Mouse (Mus musculus): ENCODE results near the gene Cys1.
A peak's percentile ranks its signal among the peaks of the same experiment; 100 is the strongest.

Gene Cys1

DNA sequence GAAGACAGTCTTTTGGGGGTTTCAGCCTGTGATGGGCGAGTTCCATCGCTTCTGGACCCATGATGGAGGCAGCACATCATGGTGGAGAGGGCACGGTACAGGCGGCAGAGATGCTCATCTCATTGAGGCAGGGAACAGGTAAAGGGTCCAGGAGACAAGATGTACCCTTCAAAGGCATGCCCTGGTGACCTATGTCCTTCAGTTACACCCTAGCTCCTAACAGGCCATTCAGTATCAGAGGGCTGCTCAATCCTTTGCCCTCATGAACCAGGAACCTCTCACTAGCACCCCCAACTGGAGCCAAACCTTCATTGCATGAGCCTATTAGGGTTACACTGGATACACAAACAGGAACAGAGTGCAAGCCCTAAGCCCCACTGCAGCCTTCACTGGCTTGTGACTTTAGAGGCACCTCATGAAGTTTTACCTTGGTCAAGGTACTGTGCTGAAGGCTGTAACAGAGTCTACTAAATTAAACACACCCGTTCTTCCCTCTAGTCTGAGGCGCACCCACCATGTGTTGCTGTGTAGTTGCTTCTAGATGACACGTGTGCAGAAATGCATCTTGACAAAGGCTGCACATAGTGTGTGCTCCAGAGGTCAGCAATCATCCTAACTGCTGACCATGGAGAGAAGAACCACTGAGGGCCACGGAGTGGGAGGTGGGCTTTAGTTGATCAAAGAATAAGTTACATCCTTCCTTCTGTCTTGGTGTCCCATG, 16.0 kb upstream of the Cys1 start:
- no peak for DNase-seq (ENCODE audit: low read depth, low spot score)

DNA sequence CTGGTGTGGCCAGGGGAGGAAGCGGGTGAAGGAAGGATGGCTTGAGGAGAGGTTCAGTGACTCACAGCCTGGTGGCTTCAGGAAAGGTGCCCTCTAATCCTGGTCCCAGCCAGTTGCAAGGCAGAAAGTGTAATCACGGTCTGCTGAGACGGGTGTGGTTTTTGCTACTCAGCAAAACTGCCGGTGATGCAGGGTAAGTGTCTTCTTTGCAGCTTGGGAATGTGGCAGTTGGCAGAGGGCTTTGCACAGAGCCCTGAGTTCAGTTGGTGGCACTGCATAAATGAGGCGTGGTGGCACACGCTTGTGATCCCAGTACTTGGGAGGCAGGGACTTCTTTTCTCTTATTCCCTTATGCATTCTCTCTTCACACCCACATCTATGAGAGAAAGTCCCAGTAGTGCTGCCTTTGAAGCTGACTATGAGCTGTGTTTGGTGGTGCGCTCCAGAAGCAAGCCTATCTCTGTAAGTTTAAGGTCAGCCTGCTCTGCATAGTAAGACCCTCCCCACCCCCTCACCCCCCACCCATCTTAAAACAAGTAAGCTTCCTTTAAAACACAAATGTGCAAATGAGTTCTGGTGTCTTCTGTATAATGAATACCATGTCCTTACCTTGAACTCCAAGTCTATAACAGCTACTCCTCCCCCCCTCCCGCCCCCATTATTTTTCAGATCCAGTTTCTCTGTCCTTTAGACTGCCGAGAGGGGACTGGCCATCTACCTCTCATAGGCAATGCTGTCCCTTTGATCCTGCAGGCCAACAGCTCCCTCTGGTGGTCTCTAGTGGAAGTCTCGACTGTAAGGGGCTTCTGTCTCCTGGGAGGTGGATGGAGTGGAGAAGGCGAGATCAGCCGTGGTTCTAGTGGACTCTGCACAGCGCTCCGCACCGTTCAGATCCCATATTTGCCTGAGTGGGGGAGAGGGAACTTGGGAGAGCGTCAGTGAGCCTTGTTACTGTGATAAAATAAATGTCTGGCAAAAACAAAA, 15.2 kb upstream of the Cys1 start:
- DNase-seq (ENCODE audit: low read depth, low spot score), result no peak

DNA sequence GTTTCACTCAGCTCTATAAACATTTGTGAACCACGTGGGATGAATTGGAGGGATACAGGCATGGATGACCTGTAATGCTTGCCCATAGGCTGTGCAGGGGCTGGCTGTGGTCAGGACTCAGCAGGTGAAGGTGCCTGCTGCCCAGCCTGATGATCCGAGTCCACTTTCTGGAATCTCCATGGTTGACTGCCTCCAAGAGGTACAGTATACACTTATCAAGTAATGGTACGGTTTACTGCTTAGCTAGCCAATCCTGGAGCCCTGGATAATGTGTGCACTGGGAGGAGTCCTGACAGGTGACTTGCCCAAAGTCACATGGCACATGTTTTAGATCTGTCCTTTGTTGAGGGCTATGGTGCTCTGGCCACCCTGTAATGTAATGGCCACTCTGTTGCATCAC, 8.7 kb upstream of the Cys1 start:
- DNase-seq (ENCODE audit: low read depth, low spot score), result no peak

DNA sequence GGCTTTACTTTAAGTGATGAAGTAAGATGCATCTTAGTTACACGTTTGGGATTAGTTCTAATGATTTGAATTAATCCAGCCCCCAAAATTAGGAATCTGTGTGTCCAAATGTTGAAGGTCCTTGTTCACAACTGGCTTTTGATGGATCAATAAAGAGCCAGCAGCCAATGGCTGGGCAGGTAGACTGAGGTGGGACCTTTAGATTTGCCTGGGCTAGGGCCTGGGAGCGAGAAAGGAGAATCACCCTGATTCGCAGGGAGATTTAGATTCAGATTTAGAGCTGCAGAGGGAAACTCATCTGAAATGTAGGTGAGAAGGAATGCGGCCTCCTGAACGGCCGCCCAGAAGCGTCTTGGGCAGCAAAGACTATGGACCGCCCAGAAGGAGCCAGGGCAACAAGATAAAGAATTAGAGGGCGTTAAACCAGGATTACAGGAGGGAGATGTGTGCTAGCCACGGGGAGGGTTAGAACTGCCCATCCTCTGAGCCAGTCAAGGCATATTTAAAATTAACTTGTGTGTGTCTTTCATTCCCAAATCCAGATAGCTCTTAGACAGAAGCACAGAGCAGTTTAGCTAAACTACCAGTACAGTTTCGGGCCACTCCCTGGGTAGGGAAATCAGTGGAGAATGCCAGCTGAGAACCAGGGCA, 5.2 kb upstream of the Cys1 start:
- no peak for DNase-seq (ENCODE audit: low read depth, low spot score)

DNA sequence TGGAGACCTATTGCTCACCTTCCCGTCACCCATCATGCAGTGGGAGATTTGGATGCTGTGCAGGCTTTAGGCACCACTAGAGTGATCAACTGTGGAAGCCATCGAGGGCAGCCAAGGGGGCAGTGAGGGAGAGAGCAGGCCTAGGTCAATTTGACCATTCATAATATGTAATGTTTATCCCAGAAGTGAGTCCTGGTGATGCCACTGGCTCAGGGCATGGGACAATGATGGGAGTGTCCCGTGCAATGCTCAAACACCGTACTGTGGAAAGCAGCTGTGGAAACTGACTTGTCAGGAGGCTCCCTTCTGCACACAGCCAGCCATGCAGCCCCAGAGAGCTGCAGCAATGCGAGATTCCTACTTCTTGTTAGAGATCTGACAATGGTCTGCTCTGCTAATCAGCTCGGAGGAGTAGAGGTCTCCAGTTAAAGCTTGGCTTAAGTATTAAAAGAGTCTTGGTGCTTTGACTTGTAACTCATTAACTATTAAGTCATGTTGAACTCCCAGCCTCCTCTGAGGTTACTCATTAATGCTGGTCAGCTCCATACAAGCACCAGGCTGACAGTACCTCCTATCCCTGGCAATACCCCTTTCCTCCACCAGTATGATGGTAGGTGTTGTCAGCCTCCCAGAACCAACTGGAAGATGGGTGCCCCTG, 4.6 kb upstream of the Cys1 start:
- no peak for DNase-seq (ENCODE audit: low read depth, low spot score)

DNA sequence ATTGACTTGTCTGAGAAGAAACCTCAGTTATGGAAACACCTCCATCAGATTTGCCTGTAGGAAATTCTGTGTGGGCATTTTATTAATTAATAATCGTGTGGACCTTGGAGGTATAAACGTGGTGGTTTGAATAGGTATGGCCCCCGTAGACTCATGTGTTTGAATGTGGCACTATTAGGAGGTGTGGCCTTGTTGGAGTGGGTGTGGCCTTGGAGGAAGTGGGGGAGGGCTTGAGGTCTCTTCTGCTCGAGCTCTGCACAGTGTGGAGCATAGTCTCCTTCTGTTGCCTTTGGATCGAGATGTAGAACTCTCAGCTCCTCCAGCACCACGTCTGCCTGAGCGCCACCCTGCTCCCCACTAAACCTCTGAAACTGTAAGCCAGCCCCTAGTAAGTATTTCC, 1.8 kb upstream of the Cys1 start:
- DNase-seq (ENCODE audit: low read depth, low spot score), result no peak

DNA sequence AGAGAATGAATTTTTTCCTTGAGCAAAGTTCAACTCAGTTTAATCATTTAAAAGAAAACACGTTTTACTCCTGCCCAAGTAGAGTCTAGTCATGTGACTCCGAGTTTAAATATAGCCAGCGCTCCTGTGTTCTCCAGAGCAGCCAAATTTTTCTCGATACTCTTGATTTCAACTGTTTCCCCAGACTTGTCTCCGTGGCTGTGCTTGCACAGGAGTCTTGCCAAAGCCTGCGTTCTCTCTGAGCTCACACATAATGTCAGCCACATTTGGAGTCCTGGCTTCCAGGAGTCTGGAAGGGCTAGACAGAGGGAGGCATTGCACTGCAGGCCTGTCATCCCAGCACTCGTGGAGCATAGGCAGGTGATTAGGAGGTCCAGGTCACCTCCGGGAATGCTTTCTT, 950 bp upstream of the Cys1 start:
- DNase-seq (ENCODE audit: low read depth, low spot score), result no peak

DNA sequence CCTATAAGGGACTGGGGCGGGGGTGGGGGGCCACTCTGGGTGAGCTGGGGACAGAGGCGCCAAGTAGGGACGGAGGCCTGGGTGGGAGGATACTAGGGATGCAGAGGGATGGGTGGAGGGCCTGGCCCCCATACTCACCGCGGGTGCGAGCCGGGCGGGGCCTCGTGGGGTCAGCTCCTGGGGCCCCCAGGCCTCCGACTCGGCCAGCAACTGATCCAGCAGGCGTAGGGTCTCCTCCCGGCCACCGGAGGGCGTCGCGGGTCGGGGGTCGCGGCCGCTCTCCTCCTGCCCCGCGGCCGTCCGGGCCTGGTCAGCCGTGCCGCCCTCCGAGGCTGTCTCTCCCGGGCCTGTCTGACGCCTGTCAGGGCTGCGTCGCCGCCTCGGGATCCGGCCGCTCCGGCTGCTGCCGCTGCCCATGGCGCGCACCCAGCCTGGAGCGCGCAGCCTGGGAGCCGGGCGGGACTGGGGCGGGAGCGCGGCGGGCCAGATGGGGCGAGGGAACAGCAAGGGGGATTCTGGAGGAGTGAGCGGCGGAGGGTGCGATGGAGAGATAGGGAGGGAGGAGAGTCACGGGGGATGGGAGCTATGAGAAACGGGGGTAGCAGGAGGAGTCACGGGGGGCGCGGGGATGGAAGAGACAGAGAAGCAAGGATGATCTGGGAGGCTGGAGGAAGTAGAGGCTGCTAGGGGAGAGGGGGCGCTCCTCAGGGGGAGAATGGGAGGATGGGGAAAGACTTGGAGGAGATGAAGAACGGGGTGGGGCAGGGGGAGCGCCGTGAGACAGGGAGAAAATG, 924 bp downstream of the Cys1 start:
- no peak for DNase-seq (ENCODE audit: low read depth, low spot score)

DNA sequence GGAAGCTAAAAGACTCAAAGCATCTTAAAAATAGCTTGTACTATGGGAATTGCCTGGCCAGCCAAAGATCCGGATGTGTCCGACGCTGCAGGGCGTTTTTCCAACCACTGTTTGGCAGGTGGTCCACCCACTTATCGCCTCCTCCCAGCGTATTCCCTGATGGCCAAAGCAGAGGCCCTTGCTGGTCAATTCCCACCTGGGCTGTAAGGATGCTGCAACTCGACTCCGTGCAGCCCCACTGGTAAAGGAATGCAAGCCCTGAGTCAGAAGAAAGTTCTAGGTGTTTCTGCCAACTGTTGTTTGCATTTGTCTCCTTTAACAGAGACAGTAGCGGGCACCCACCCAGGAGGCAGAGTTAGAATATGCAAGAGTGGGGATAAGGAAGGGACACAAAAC, 1.5 kb downstream of the Cys1 start:
- DNase-seq (ENCODE audit: low read depth, low spot score), result no peak

DNA sequence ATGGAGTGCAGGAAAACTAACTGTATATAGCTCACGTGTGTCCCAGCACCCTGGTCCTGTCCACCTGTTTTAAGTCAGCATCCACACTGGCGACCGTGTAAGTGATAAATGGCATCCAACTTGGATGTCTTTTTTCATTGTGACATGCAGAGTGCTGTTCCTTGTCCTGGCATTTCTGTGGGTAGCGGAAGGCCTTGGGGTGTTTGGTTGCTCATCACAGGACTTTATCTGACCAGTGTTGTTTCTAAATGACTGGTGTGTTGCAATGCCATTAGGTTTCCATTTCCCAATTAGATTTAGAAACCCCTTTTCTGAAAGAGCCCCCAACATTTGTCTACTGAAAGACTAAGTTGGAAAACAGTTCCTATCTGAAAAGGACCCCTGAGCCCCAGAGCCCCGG, 19.5 kb downstream of the Cys1 start:
- no peak for DNase-seq (ENCODE audit: low read depth, low spot score)

DNA sequence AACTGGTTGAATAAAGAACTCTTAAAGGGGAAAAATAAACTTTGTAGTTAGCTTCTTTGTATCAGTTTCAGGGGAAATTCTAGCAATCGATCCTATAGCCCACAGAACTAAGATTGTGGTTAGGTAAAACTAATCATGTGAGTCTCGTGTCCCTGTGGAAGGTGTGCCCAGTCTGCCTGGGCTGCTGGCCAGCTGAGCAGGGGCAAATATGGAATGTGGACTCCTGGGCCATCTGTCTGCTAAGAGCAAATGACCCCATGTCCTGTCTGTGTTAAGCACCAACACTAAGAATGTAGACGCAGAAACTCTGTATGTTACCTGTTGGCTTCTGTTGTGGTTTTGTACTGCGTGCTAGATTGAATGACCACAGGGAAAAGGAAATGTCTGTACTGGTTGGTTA, 20.5 kb downstream of the Cys1 start:
- no peak for DNase-seq (ENCODE audit: low read depth, low spot score)

DNA sequence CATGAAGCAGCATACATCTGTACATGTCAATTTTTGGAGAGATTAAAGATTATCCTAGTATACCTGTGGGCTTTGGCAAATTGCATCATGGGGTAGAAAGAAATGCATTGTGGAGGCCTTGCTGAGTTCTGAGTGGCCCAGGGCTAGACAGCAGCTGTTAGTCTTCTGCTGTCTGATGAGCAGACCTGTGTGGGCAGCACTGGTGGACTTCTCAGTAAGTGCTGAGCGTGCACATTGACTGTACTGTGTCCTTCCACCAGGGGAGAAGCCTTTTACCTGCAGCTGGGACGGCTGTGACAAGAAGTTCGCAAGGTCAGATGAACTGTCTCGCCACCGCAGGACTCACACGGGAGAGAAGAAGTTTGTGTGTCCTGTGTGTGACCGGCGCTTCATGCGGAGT, 21.7 kb downstream of the Cys1 start:
- no peak for DNase-seq (ENCODE audit: low read depth, low spot score)

DNA sequence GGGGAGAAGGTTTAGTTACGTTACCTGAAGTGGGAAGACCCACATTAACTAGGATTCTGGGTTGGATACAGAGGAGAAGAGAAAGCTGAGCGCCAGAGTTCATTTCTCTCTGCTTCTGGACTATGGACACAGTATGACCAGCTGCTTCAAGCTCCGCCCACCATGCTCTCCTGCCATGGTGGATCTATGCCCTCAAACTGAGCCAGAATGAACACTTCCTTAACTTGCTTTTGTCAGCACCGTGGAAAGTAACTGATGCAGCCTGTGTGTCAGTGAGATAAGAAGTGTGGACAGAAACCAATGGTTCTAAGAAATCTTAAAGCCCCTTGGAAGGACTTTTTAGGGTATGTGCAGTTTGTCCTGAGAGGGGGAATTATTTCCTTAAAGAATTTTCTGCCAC, 22.6 kb downstream of the Cys1 start:
- DNase-seq (ENCODE audit: low read depth, low spot score), result no peak

DNA sequence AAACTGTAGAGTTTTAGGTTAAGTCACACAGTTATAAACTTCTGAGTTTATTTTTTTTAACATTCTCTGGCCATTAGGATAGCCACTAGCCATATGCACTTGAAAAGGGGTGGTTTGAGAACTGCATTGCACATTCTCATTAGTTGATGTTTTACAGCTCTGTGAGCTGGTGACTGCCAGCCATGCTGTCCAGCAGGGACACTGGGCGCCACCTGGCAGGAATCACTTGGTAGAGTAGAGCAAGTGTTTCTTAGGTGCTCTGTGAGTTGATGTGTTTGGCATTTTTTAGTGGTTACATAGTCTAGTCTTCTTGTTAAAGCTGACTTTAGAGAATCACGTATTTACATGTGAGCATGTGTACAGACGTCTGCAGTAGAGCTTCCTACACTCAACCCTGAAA, 25.2 kb downstream of the Cys1 start:
- no peak for DNase-seq (ENCODE audit: low read depth, low spot score)

DNA sequence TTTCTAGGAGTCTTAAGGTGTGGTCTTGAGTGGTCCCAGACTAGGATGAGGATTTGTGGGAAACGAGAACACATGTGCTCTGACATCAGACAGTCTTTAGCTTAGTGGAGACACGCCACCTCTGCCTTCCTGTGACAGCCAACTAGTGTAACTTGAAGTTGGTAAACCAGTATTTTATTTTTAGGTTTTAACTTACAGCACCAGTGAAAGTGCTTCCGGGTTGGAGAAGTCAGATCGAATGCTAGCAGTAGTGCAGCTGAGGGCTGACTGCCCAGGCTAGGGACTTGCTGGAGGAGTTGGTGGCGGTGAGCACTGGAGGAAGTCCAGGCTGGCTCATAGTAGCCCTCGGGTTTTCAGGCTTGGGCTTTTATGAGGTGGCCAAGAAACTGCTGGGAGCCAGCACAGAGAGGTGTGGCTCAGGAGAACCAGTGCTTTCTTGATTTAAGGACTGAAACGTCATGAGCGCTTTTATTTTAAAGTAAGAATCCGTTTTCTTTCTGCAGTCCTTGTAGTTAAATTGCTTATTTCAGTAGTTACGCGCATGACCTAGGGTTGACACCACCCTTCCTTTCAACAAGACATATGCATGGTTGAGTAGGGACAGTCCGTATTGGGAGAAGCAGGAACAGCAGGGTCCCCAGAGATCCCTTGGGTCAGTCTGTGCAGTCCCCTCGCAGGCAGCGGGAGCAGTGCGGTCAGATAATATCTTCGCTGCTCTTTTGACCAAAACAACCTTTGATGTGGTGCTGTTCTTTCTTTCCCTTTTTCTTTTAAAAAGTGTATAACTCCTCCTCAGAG, 27.3 kb downstream of the Cys1 start:
- no peak for DNase-seq (ENCODE audit: low read depth, low spot score)

DNA sequence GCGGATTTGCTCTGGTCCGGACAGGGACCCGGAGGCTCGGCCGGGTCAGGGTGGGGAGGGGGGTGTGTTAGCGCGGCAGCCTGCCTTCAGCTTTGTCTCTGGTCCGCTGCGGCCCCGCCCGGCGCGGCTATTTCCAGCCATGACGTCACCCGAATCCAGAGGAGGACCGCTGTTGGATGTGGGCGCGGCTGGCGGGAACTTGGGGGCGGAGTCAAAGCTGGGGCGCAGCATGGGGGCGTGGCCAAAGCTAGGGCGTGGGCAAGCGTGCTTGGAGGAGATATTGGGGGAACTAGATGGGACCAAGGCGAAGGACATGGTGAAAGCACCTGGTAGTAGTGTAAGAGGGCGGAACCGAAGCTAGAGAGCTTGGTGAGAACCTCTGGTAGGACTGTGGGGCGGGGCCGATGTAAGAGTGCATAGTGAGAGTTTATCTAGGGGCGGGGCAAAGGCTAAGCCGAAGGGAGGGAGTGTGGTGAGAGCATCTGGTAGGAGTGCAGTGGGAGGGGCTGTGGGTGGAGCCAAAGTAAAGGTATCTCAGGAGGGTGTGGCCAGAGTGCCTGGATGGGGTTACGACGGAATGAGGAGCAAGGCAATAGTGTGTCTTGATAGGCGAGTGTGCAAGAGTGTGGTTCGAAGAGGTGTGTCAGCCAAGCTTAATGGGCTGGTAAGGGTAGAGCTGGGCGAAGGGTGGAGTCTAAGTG, 29.8 kb downstream of the Cys1 start:
- peak; percentile 65 for DNase-seq (ENCODE audit: low read depth, low spot score)

DNA sequence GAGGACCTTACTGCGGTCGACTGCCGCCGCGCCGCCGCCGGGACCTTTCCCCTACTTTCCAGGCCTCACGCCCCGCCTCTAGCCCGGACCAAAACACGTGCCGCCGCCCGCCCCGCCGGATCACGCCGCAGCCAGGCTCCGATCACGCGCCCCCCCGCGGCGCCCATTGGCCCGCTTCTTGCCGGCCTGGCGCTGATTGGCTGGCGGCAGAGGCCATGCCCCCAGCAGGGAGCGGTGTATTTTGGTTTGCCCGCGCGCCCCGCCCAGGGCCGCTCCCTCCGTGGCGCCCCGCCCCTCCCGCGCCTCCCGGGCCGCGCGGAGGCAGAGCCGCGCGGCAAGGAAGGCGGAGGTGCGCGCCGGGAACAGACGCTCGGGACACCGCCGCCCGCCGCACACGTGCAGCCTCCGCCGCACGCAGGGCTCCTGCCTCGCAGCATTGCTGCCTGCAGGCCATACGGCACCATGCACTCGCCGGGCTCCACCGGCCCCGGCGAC, 30.5 kb downstream of the Cys1 start, which contains the start of gene Klf11:
Gene Klf11, plus strand, starts transcription at position 212 of the 495 bp plus-strand sequence.
- DNase-seq (ENCODE audit: low read depth, low spot score), result peak; percentile 88

DNA sequence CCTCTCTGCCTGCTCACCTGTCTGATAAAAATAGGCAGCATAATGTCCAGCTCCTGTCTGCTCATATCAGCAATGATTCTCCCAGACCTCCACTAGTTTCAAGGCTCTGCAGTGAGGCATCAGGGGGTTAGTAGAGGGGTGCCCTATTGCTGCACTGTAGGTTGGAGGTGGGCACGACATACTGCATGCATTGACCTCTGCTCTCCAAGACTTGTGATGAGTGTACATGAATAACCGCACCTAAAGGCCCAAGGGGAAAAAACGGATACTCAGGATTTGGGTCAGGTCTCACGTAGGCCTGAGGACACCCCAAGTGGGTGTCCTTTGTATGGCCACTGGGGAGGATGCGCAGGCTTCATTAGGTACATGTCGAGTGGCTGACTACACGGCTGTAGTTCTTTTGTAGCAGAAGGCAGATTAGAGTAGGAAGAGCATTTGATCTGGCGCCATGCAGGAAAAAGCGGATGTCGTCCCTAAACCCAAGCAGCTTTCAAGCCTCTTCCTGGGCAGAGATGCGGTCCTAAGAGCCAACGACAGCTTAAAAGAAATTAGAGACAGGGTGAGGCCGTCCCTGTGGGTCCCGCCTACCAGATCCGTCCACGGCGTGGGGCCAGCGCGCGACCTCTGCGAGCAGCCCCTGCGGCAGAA, 31.1 kb downstream of the Cys1 start:
- DNase-seq (ENCODE audit: low read depth, low spot score), result no peak

DNA sequence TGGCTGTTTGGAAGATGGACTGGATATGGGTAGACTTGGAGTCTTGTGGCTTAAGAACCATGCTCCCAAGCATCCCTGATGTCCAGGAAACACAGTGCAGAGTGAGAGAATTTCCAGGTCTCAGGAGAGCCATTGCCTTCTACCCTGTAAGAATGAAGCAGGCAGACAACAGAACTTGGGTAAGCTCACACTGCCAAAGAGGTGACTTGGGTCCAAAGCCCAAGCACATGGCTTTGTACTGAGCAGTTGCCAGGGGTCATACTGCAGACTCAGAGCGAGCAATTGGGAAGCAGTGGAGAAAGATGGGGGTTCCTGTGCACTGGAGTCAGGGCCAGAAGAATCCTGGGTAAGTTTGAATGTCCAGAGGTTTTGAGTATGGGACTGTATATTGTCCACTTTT, 33.5 kb downstream of the Cys1 start:
- DNase-seq (ENCODE audit: low read depth, low spot score), result no peak
